Mouse (Mus musculus) left cerebral cortex, adult 8-10 months (tissue): ENCODE results near the gene Acsbg1. TPM values are rescaled to one million over a fixed set of nuclear protein-coding genes. Genes with fewer than 3 reads are reported as not detected.
"Not testable (repeated sequence)": the region's sequence is repeated elsewhere in the genome, so short reads cannot be mapped to it uniquely, and the experiment has no call there.

Experiments
- DNase-seq, 2 experiments: peaks; one replicate each; pipeline ENCODE4 v3.0.0; 2022; ENCODE audit warnings: low spot score in 2 of 2
- total RNA-seq, 4 experiments: library from RNA; stranded (reverse); gene quantifications; 2 replicates each; pipeline ENCODE4 v1.2.4; 2022

Gene Acsbg1
- total RNA-seq: 100 to 1,000 TPM; 111 to 132 (median 117) TPM

DNA sequence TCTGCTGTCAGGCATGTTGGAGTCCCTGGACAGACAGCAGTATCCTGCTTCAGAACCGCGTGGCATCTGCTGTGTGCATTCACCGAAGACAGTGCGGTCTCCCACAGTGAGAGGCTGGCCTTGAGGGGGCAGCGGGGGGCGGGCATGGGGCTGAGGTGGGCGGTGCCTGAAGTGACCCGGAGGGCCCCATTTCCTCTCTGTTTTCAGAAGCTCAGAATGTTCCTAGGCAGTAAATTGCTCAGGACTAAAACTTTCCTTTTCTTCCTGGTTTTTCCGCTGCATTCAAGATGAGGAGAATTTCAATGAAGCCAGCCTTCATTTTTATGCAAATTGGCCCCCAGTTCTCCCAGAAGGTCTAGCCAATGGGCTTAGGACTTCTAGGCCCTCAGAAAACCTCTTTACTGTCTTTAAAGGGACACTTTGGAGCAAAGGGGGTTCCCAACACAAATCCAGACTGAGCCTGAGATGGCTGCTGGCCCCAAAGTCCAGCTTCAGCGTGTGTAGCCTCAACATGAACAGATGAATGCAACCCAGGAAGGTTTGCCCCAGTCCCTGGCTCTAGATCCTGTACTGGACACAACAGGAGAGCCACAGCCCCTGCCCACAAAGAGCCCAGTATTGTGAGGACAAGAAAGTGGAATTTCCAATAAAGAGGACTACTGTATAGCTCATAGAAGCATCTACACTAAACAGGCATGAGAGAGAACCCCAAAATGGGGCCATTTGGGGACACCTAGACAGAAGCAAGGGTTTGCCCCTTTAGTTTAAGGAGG is at the start of gene Acsbg1:
Gene Acsbg1 (minus strand): TSS at position 266 of the 773 bp plus-strand sequence.
- peak in 1 of 2 experiments; percentile 20 for DNase-seq

GRCm38 (mm10) chr9:54708085-54708484 is 46.4 kb upstream of the Acsbg1 start:
- DNase-seq: no peak

DNA sequence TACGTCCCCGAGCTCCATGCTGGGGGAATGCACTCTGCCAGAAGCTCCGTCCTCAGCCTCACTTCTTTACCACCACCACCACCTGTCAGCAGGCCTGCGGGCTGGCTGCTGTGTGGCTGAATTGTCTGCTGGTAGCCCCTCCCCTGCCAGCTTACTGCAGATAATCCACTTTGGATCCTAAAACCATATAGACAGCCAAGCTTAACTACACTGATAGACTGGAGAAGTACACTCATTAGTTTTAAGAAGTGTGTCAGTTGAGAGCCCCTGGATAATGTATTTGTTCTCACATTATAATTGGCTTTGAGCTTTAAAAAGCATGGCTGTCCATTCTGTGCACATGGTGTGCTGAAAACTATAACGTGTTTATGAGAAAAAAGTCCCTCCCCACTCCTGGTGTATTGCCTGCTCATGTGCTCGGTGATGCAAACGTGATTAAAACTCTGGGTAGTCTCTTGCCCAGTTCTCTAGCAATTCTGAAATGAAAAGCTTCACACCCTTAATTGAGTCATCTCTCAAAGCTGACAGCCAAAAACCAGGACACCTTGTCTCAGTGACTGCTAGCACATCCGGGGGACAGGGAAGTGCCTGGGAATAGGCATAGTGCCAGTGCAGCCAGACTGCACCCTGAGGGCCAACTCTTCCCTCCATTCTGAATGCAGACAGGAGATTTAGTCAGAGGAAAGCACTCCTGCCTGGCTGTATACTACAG is 45.8 kb upstream of the Acsbg1 start:
- DNase-seq: no peak

DNA sequence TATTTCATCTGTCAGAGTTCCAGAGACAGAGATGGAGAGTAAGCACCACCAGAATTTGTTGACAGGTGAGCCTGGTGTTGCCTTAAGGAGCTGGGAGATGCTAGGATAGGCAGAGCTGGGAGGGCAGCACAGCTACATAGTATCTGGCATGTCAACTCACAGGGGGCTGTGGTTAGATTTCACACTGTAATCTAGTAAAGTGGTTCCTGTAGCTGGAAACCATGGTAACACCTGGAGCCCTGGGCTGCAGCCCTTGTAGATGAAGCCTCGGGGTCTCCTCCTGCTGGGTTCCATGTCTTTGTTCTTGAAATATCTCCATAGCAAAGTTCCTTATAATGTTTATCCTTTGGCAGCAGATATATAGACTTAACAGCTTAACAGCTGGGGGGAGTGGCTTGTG is 43.9 kb upstream of the Acsbg1 start:
- no peak for DNase-seq

GRCm38 (mm10) chr9:54704361-54704760 is 42.7 kb upstream of the Acsbg1 start:
- DNase-seq: no peak

DNA sequence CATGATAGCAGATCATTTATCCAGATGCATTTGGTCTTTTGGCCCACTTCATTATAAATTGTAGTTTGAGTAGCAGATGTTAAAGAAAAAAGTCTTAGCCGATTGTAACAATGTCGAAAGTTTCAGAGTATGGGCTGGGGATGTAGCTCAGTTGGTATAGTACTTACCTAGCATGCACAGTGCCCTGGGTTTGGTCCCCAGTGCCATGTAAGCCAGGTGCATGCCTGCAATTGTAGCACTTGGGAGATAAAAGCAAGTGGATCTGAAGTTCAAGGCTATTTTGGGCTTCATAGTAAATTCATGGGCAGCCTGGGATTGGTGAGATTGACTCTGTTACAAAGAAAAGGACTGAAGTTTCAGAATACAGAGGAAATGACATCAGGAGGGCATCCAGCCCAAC is 40.9 kb upstream of the Acsbg1 start:
- DNase-seq: no peak

DNA sequence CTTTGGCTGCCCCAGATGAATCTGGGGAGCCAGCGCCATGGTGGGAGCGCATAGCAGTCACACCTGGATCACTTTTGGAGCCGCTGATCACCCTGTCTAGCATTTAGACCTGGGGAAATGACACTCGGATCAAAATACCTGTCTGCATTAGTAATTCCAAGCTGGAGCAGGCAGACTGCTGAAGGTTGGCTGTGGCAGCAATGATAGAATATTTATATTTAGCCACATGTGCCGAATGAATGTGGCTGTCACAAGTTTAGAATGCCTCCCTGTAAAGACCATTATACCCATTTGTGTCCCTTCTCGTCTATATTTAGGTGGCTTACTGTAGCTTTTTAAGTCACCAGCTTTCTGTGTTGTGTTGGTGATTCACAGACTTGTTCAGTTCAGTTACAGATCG is 39.1 kb upstream of the Acsbg1 start:
- no peak for DNase-seq

DNA sequence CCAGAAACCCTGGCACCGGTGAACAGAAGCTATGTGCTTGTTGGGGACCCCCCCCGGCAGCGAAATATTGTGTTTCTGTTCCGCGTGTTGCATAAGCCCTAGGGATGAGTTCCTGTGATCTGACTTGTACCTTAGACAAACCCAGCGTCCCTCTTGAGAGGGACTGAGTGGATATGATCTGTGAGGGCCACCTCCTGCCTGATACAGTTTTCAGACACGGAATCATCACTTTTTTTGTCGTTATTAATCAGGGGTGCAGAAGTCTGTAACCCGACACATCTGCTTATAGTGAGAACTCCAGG is 38.5 kb upstream of the Acsbg1 start:
- peak in 1 of 2 experiments; percentile 28 for DNase-seq

DNA sequence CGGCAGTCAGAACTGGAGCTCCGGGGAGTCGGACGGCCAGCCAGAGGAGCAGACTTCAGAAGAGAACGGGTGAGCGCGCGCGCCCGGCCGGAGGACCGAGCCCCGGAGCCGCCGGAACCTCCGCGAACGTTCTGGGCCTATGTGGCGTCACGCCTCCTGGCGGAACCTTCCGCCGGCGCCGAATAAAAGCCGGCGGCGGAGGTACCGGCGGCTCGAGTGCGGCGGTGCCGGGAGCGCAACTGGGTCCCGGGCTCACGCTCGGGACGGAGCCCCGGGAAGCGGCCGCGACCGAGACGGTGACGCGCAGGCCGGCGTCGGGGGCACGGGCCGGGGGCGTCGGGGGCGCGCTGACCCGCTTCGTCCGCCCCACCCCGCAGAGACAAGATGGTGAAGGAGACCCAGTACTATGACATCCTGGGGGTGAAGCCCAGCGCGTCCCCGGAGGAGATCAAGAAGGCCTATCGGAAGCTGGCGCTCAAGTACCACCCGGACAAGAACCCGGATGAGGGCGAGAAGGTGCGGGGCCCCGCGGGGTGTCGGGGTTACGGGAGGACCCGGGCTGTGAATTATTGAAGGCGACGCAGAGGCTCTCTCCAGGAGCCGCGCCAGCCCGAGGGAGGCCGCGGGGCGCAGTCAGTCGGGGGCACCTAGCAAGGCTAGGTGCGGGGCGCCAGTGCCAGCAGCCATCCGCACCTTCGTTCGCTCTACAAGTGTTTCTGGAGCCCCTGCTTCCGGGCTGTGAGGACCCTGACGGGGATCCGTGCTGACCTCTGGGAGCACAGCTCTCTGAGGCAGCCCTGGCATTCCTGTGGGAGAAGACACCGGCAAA is 37.9 kb upstream of the Acsbg1 start:
- DNase-seq: peak; percentile 73

- DNase-seq: no peak
Observed at GRCm38 (mm10) chr9:54699087-54699344, 37.3 kb upstream of the Acsbg1 start.

DNA sequence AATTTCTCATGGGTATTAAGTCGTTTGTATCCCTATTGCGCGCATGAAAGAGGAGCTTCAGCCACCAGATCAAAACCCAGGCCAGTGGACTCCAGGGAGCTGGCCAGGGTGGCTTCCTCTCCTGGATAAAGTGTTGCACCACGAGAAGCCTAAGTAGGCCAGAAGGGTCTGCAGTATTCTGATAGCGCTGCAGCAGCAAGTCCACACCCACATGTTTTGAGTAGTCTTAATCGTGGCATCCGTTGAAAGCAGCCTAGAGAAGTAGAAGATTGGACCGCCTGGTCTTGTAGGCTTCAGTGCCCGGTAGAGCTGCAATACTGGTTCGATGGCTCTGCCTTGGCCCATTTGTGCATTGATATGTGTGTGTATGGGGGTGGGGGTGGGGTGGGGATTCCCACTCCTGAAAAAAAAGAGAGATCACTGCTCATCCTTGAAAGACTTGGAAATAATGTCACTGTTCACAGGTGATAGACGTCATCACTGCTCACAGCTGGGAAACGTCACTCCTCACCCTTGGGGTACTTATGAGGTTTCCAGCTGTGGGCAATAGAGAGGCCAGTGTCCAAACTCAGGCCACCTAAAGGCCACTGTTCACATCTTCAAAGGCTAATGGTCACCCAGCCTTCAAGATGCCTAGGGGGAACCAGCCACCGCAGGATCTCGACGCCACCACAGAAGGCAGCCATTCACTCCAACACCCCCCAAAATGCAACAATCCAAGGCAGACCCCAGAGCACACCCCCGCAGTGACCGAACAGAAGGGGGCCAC is 36.8 kb upstream of the Acsbg1 start, which contains the start of gene Dnaja4:
Gene Dnaja4 (plus strand): TSS at position 556 of the 769 bp plus-strand sequence.
- DNase-seq: no peak

DNA sequence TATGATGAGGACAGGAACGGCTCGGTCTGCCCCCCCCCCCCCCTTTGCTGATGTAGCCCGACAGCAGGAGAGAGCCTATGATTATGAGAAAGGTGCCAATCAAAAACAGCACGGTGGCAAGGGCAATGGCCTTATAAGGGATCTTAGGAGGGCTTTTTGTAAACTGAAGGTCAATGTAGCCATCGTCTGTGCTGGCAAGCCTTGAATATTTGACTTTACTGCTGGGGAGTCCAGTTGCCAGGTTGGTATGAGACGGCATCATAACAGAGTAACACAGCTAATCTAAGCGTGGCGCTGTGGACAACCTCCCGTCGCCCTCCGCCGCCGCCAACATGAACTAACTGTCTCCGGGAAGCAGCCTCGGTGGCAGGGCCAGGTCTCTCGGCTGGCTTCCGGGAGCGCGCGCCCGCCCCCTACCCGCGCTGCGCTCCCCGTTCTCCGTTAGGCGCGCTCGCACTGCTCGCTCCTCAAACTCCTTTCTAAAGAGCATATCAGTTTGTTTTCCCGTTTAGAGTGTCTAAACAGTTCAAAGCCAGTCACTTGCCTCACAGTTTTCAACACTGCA is 29.7 kb upstream of the Acsbg1 start:
- not testable (repeated sequence) for DNase-seq

DNA sequence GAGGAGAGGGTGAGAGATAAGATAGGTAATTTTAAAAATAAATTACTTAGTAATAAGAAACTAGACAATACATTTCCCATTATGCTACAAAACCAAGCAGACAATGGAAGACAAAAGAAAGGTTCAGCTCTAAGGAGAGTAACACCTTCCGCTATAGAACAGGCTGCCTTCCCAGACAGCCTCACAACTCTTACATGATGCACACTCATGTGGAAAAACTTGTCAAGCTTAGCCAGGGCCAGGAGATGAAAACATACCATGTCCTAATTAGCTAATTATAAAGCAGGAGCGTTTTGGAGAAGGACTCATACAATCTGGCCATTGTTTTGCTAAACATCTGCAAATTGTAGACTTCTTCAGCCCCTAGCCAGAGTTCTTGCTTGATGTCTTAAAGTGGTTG is 29.0 kb upstream of the Acsbg1 start:
- not testable (repeated sequence) for DNase-seq

GRCm38 (mm10) chr9:54689446-54689845 is 27.8 kb upstream of the Acsbg1 start:
- DNase-seq: no peak

GRCm38 (mm10) chr9:54687246-54688236 is 25.9 kb upstream of the Acsbg1 start:
- no peak for DNase-seq

DNA sequence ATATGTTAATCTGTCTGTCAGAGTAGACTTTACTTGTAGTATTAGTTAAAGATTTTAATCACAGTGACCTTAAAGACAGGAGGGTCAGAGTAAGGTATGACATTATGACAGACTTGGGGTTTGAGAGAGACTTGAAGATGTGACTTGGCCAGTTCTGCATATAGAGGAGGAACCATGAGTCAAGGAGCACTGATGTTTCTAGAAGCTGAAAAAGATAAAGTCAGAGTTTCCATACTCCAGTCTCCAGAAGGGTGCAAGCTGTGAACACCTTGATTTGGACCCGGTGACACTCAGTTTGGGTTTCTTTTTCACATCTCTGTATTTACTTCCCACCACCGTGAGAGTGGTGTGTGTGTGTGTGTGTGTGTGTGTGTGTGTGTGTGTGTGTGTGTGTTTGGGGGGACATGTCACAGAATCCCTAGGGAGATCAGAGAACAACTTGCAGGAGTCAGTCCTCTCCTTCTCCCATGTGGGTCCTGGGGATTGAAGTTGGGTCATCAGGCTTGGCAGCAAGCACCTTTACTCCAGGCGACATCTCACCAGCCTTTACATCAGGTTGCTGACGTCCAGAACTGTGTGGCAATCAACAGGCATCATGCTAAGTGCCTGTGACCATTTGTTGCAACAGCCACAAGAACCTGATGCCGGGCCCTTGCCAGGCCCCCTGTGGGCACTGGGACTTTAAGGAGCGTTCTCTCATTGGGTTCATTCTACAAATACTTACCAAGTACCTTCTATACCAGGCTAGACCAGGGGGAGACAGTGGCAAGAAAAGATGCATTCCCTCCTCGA is 22.3 kb upstream of the Acsbg1 start:
- no peak for DNase-seq

- no peak for DNase-seq
Observed at GRCm38 (mm10) chr9:54682846-54683245, 21.2 kb upstream of the Acsbg1 start.

DNA sequence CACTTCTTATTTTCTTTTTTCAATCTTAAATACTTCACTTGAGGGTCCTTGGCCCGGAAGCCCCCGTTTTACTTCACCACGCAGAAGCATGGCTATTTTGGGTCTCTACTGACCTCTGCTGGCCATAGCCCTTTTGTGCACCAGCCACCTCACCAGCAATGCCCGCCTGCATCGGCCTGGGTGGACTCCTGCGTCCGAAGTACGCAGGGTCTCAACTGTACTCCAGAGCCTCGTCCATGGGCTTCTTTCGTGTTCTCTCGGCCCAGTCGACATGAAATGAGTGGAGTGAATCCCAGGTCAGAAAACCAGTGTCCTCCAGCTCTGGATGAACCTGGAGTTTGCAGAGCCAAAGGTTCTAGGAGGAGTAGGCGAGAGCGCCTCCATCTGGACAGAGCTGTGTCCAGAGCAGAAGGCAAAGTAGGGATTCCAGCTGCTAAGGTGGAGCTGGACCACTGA is 14.9 kb upstream of the Acsbg1 start:
- DNase-seq: peak; percentile 23 to 63

DNA sequence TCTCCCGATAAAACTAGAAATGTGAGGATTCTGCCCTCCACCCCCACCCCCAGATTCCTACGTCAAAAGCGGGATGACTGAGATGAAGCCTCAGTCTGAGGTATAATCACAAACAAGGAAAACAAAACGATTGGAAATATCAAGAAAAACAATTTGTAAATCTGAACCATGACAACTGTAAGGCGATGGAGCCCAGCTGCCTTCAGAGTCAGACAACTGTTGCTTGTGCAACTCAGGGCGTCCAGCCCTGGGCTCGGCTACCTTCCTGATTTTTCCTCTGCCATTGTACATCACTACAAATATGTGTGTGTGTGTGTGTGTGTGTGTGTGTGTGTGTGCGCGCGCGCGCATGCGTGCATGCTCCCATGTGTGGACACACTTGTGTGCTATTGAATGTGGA is 12.2 kb upstream of the Acsbg1 start:
- no peak for DNase-seq
